Mouse (Mus musculus) embryonic fibroblast, embryonic 13.5 days (primary cell): ENCODE data around the gene Nelfe.

Source experiments
- CTCF ChIP-seq: IDR thresholded peaks from 2 replicates; pipeline ENCODE4 v1.5.1; 2011; ENCODE audit warnings: mild to moderate bottlenecking, control low read depth, low read length, moderate library complexity, borderline replicate concordance; ENCODE audit not compliant: insufficient read depth
- POLR2A ChIP-seq: IDR thresholded peaks from 2 replicates; pipeline ENCODE4 v1.6.1; 2011; ENCODE audit warnings: low read depth, mild to moderate bottlenecking, control low read depth, low read length, moderate library complexity

DNA sequence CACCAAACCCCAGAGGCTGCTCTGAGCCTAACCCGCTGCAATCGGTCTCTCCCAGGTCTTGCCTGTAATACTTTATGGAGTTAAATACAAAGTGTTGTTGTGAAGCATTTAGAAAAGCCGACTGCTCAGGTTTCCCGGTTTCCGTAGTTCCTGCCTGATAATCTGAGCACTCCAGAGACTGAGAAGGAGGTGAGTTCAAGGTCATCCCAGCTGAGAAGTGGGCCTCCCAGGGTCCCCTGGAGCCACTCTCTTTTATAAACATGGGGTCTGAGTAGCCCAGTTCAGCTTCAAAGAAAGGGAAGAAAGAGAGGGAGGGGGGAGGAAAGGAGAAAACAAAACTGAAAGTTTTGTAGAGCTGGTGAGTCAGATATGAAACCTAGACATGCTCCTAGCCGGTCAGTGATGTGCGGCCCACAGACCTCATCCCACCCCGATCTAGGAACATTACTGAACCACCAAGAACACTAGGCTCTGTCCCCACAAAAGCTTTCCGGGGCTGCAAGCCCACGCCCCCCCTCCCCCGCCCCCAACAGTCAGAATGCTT lies 29.2 kb downstream of the Nelfe start, which contains the start of gene Zbtb12:
- TF ChIP-seq CTCF (no peak), POLR2A (no peak)
